Mouse (Mus musculus) right cerebral cortex, postnatal 14 days (tissue): ENCODE data around the gene Gnptab.
A peak's percentile ranks its signal among the peaks of the same experiment; 100 is the strongest.
"Not testable (repeated sequence)": the region's sequence is repeated elsewhere in the genome, so short reads cannot be mapped to it uniquely, and the experiment has no call there.

Source experiments
- DNase-seq: peaks from one replicate; pipeline ENCODE4 v3.0.0; 2022

Gene Gnptab

GRCm38 (mm10) chr10:88379013-88379885 lies at the start of gene Gnptab, which contains the start of gene Dram1:
TSS of gene Gnptab (plus strand) at chr10:88379132.
TSS of gene Dram1 (minus strand) at chr10:88379080.
- DNase-seq = peak; percentile 82

- DNase-seq = no peak
Measured at GRCm38 (mm10) chr10:88330695-88331094, 48.2 kb upstream of the Gnptab start.

DNA sequence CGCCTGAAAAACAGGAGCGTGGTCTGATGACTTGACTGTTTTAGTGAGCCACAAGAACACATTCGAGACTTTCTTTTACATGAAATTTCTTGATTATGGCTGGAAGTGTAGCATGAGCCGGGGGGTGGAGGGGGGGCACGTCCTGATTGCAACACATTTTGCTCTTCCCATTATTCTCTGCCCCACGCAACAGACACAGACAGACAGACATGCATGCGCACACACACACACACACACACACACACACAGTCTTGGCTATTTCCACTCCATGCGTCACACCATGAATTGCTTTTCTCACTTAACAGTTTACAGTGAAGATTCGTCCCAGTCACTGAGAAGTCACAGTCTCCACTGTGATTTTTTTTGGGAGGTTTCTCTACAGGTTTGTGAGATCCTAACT lies 38.3 kb upstream of the Gnptab start:
- DNase-seq = no peak

DNA sequence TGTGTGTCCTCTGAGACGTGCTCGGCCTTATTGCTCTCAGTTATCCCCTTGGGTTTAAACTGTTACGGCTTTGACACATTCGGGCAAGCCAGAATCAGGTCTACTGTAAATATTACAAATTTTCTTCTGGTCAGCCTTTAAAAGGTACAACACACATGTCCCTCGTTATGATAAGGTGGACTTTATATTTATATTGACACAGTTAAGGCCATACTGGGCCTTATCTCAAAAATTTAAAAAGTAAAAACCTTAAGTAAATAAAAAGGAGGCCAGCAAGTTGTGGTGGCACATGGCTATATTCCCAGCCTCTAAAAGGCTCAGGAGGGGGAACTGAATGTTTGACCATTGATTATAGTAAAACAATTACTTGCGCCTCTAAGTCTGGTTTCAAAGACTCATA lies 37.6 kb upstream of the Gnptab start:
- no peak for DNase-seq

DNA sequence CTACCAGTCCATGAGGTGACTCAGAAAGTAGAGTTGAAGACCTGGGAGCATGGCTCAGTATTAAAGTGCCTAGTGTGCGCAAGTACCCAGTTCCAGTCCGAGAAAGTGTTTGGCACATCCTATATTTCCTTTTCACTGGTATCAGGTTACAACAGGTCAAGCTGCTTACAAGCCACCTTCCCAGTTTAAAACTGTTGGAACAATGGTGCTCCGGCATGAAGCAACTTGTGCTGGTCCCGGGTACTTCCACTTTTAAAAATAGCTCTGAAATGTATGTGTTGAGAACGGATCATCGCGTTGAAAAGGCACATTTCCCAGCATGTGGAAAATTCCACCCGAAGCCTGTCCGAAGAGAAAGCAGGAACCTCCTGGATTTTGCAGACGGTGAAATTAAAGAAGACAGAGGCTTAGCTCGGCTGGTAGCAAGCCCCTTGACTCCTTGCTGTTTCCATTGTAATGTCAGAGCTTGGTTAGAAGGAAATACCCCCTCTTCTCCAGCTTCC lies 33.0 kb upstream of the Gnptab start:
- no peak for DNase-seq

- DNase-seq = no peak
Measured at GRCm38 (mm10) chr10:88346454-88347245, 32.3 kb upstream of the Gnptab start.

DNA sequence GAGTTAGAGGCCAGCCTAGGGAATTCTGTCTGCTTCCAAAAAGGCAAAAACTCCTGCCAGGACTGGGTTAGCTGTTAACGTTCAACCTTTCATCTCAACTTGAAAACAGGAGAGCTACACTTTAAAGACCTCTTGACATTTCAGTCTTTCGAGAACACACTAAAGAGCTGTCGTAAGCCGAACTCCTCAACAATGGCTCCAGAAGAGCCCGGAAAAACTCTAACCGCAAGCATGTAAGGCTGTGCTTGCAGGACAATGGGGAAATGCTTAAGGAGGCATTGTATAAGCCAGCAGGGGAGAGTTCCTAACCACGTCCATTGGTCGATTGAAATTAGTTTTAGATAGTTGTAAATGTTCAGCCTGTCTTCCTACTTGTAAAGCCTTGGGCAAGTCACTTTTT lies 29.1 kb upstream of the Gnptab start:
- no peak for DNase-seq

DNA sequence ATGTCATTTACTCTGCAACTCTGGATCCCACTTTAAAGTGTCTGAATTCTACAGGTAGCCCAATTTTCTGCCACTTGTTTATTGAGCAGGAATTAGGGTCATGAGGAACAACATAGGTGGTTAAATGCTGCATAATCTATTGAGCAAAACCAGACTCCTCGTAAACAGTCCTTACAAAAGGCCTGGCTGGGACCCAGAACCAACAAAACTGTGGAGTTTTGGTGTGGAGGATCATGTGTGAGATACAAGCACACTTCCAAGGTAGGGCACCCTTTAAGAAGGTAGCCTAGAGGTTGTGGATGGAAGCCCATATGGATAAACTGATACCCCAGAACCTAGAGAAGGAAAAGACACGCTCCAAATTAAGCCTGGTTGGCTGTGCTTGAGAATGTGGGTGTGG lies 28.2 kb upstream of the Gnptab start:
- DNase-seq = no peak

- no peak for DNase-seq
Measured at GRCm38 (mm10) chr10:88351411-88352103, 27.4 kb upstream of the Gnptab start.

DNA sequence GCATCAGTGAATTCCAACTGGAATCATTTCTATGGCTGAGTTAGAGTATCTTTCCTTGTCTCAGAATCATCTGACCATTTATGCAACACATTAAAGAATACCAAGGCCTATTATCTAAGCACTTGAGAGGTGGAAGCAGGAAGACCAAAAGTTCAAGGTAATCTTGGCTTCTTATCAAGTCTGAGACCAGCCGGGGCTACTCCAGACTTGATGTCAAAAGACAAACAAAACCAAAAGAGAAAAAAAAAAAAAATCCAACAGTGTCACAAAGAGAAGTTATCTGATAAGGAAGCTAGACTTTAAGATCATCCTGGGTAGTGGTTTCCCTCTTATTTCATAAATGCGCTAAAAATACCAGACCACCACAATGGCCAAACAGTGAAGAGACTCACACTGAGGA lies 26.4 kb upstream of the Gnptab start:
- no peak for DNase-seq

- no peak for DNase-seq
Measured at GRCm38 (mm10) chr10:88354599-88354998, 24.3 kb upstream of the Gnptab start.

DNA sequence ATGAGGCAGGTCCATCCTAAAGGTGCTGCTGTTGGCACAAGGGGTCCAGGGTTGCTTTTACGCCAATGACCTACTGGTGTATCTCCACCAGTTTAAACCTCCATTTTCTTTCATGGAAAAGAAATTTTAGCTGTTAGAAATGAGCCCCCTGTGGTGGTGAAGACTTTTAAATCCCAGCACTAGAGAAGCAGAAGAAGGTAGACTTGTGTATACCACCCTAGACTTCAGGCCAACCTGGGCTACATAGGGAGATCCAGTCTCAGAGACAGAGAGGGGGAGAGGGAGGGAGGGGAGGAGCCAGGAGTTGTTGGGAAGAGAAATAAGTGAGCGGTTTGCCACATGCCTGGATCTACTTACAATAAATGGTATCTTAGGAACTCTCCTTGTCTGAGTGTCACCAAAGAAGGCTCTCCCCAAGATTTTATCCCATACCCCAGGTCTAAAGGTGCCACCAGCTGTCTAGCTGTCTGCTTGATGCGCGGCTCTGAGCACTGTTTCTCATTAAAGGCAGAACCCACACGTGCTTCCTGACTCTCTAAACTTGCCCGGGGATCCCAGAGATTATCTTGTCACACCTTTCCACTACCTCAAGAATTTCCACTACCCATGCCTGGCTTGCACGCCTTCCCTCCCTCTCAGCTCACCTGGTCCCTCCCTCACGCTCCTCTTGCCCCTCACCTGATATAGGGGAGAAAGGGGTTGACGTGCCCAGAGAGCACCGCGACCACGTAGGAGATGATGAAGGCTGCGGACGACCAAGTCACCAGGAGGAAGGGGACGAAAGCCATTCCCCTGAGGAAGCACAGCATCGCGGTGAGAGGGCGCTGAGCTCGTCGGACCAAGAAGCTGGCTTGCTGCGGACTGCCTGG lies 22.6 kb upstream of the Gnptab start:
- DNase-seq = no peak

- DNase-seq = peak; percentile 68
Measured at GRCm38 (mm10) chr10:88356983-88357559, 21.9 kb upstream of the Gnptab start.

DNA sequence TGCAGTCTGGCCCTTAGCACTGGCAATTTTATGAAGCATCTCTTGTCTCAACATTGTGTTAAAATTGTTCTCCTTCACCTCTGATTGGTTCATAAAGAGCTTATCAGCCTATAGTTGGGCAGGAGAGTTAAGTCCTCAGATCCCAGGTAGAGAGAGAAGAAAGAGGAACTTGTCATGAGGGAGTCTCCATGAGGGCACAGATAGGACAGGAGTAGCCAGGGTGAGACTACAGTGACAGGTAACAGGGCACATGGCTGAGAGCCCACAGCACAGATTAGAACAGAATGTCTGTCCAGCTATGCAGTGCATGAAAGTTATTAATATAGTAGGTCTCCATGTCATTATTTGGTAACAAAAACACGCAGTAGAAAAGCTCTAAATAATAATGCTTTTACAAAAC lies 16.7 kb upstream of the Gnptab start:
- DNase-seq = no peak

GRCm38 (mm10) chr10:88364221-88364620 lies 14.7 kb upstream of the Gnptab start:
- no peak for DNase-seq

DNA sequence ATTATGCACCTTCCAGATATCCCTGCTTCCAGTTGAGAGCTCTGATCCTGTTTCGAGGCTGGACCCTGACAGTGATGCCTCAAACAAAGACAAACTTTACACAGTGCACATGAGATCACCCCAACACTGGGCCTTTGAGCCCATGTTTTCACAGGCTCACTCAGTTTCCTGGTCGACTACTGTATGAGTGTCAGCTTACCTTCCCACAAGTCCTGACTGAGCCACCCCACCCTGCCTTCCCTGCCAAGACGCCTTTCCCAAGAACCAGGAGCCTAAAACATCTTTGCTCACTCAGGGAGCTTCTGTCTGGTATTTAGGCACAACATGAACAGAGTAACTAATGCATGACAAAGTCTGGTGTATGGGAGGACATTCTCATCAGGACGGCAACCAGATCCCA lies 9.7 kb upstream of the Gnptab start:
- no peak for DNase-seq

GRCm38 (mm10) chr10:88371793-88372192 lies 7.1 kb upstream of the Gnptab start:
- peak; percentile 24 for DNase-seq

- no peak for DNase-seq
Measured at GRCm38 (mm10) chr10:88372436-88372835, 6.5 kb upstream of the Gnptab start.

DNA sequence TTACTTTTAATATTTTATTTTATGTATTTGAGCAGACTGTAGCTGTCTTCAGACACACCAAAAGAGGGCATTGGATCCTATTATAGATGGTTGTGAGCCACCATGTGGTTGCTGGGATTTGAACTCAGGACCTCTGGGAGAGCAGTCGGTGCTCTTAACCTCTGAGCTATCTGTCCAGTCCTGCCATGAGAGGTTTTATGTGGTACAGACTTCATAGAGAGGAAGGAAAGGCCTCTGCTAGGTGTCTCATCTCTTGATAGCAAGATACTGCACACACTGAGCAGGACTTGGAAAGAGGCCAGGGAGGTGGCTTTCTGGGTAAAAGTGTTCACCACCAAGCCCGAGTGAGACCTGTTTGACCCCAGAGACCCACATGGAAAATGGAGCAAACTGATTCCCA lies 6.0 kb upstream of the Gnptab start:
- DNase-seq = not testable (repeated sequence)

DNA sequence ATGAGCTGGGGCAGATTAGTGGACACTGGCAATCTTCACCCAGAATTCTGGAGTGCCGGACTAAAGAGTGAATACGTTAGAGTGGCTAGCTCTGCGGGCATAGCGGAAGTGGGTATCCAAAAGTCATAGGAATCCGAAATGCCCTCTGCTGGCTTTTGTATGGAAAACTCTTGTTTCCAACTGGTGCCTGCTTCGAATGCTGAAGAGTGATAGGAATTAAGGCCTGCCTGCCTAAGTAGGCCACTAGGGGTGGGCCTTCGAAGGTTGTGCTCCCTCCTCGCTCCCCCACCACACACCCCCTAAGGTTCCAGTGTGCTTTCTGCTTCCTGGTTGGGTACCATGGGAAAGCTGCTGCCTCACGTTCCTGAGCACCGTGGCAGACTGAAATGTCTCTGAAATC lies 3.9 kb upstream of the Gnptab start:
- no peak for DNase-seq

- peak; percentile 90 for DNase-seq
Measured at GRCm38 (mm10) chr10:88376770-88377169, 2.2 kb upstream of the Gnptab start.

GRCm38 (mm10) chr10:88377666-88378065 lies 1.3 kb upstream of the Gnptab start:
- DNase-seq = no peak
